Mouse (Mus musculus) limb, embryonic 13.5 days (tissue): ENCODE data around the gene Etv3. TPM values are rescaled to one million over a fixed set of nuclear protein-coding genes. Genes with fewer than 3 reads are reported as not detected.
A peak's percentile ranks its signal among the peaks of the same experiment; 100 is the strongest.

Experiments
- ATAC-seq: fragments of 200-750 bp; cut with Nextera tagmentation; 2 replicates; pipeline ENCODE4 v1.8.0; 2017; ENCODE audit warnings: low read depth, moderate number of reproducible peaks, moderate TSS enrichment; ENCODE audit not compliant: low FRiP score
- H3K27ac ChIP-seq: fragments of 300-500 bp; sonication (generic); 2 replicates; pipeline ENCODE4 v1.5.1; 2015; ENCODE audit warnings: inconsistent platforms, mild to moderate bottlenecking, moderate library complexity
- H3K27me3 ChIP-seq: fragments of 300-500 bp; sonication (generic); 2 replicates; pipeline ENCODE4 v1.6.1; 2015; ENCODE audit warnings: mild to moderate bottlenecking, inconsistent platforms
- H3K36me3 ChIP-seq: fragments of 300-500 bp; sonication (generic); 2 replicates; pipeline ENCODE4 v1.6.1; 2015; ENCODE audit warnings: inconsistent platforms, mild to moderate bottlenecking, moderate library complexity
- H3K4me1 ChIP-seq: fragments of 300-500 bp; sonication (generic); 2 replicates; pipeline ENCODE4 v1.6.1; 2015; ENCODE audit warnings: inconsistent platforms
- H3K4me2 ChIP-seq: fragments of 300-500 bp; sonication (generic); replicated peaks from 2 replicates; pipeline ENCODE4 v1.6.1; 2015; ENCODE audit warnings: inconsistent platforms, mild to moderate bottlenecking, moderate library complexity
- H3K4me3 ChIP-seq: fragments of 300-500 bp; sonication (generic); 2 replicates; pipeline ENCODE4 v1.5.1; 2015; ENCODE audit warnings: moderate library complexity, mild to moderate bottlenecking, inconsistent platforms
- H3K9ac ChIP-seq: fragments of 300-500 bp; sonication (generic); 2 replicates; pipeline ENCODE4 v1.6.1; 2015; ENCODE audit warnings: mild to moderate bottlenecking, inconsistent platforms
- H3K9me3 ChIP-seq: fragments of 300-500 bp; sonication (generic); 2 replicates; pipeline ENCODE4 v1.6.1; 2016; ENCODE audit warnings: inconsistent platforms
- WGBS: fragments of 180-500 bp; shearing (Covaris S2); methylation state at CpG from one replicate; pipeline ENCODE4 v1.1.7; 2015; 5-methylcytosine and 5-hydroxymethylcytosine counted together
- polyA plus RNA-seq: library from polyadenylated mRNA; unstranded; fragments of >200 nt; fragmentation: Nextera tagmentation; extraction: Ambion mirVana; gene quantifications from 2 replicates; pipeline ENCODE4 v1.2.1, GENCODE M21; 2015

The Etv3 gene
- polyA plus RNA-seq, 1 experiment from 2014 or later = 21.1 TPM

DNA sequence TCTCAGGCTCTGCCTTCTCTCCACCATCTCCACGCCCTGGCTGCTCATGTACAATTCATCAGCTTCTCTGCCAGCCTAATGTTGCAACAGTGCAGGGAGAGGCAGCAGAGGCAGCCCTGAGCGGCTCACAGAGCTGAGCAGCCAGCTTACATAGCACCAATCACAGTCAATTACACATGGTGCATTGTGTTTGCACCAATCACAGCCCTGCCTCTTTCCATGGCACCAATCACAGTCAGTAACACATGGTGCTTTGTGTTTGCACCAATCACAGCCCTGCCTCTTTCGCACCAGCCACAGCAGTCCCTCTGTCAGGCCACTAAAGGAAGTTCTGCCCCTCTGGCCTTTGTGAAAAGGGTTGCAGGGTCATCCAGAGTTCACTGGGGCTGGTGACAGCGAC, 40.9 kb downstream of the Etv3 start:
- ATAC-seq = peak; percentile 95
- no peaks in the 10 kb centered on the region for H3K27me3 ChIP-seq
- no peaks in the 10 kb centered on the region for H3K9me3 ChIP-seq
- H3K9ac ChIP-seq = peak overlapping the region; percentile 19; the same call in 1 of the 2 replicates
- 0 out of 2 replicates have a peak overlapping the region, but pooled peaks have one; percentile 58 for H3K27ac ChIP-seq
- 20% methylated on average over 4 of the region's 4 CpGs for WGBS
- peak overlapping the region; percentile 55 for H3K4me2 ChIP-seq
- no peaks in the 10 kb centered on the region for H3K36me3 ChIP-seq
- H3K4me3 ChIP-seq = peak overlapping the region; percentile 17; the same call in 1 of the 2 replicates
- 0 out of 2 replicates have a peak, but pooled peaks cover 5% of the 10 kb centered on the region for H3K4me1 ChIP-seq

DNA sequence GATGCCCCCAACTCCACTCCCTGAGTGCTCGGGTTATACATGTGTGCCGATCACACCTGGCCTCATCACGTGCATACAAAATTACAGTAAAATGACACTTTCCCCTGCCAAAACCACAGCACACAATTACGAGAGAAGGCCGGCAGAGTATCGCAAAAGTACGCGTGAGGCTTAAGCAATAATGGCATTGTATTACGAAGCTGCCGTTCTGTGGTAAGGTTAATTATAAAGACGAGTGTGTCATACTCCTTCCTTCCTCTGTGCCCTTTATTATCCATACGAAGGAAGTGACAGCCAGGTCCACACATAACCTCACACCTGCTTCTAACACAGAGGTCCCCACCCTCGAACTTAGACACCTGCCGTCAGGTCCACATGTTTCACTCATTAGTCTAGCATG, 42.3 kb downstream of the Etv3 start:
- WGBS = 85% methylated on average over 14 of the region's 14 CpGs
- Histone ChIP-seq H3K4me2 (no peak overlapping the region), H3K27ac (no peak overlapping the region), H3K4me3 (no peak overlapping the region), H3K36me3 (no peaks in the 10 kb centered on the region), H3K9ac (no peak overlapping the region), H3K9me3 (no peaks in the 10 kb centered on the region), H3K4me1 (0 out of 2 replicates have a peak, but pooled peaks cover 5% of the 10 kb centered on the region), H3K27me3 (no peaks in the 10 kb centered on the region)
- no peak for ATAC-seq

DNA sequence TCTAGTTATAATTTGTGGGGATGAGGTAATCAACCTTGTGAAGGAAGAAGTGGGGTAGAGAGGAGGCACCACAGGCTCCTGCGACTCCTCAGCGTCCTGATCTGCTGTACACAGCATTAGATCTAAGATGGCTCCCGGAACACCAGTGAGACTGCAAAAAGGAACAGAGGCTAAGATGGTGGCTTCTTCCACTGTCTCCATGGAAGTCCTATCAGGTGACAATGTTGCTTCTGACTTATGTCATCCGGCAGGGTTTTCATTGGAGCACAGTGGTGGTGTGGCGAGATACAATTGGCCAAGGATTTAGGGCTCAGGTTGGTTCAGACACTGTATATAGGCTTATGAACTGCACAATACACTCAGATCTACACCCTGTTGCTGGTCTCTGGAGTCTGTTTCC, 43.5 kb downstream of the Etv3 start:
- Histone ChIP-seq H3K36me3 (no peaks in the 10 kb centered on the region), H3K4me3 (no peak overlapping the region), H3K9ac (no peak overlapping the region), H3K4me1 (0 out of 2 replicates have a peak, but pooled peaks cover 5% of the 10 kb centered on the region), H3K4me2 (no peak overlapping the region), H3K9me3 (no peaks in the 10 kb centered on the region), H3K27ac (no peak overlapping the region), H3K27me3 (no peaks in the 10 kb centered on the region)
- 97% methylated on average over 5 of the region's 5 CpGs for WGBS
- ATAC-seq = no peak

DNA sequence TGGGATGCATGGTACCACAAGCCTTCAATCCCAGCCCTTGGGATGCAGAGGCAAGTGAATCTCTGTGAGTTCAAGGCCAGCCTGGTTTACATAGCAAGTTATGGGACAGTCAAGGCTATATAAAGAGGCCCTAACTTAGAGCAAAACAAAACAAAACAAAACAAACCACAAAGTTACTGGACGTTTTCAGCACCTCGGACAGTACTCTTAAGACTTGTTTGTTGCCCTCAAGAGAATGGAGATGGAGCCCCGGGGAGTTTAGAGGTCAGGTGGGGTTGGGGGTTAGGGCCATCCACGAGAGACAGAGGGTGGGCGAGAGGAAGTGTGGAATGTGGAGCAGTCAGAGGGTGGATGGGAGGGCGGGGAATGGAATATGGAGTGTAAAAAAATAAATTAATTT, 50.6 kb downstream of the Etv3 start:
- ATAC-seq = no peak
- H3K4me1 ChIP-seq = no peaks in the 10 kb centered on the region
- H3K27ac ChIP-seq = no peak overlapping the region
- H3K27me3 ChIP-seq = no peaks in the 10 kb centered on the region
- 25% methylated on average over 6 of the region's 6 CpGs for WGBS
- H3K9me3 ChIP-seq = peaks cover 7% of the 10 kb centered on the region
- H3K4me3 ChIP-seq = no peak overlapping the region
- H3K4me2 ChIP-seq = no peak overlapping the region
- no peak overlapping the region for H3K9ac ChIP-seq
- no peaks in the 10 kb centered on the region for H3K36me3 ChIP-seq

DNA sequence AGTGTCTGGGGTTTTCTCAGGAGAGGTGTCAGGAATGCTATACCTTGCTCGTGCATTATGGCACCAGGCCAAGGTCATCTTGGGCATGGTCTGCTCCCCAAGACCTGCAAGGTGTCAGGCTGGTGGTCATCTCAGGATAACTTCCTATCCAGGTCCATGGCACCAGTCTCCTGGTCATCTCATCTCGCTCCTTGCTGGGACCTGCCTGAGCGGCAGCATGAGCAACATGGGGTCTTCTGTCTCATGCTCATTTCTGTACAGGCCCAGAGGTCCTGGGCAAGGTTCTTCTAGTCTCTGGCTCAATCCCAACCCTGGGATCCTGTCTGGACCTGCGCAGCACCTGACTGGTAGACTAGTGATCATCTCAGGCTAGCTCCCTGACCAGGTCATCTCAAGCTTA, 57.1 kb downstream of the Etv3 start:
- H3K4me3 ChIP-seq = no peak overlapping the region
- H3K9me3 ChIP-seq = peaks cover 7% of the 10 kb centered on the region
- no peak for ATAC-seq
- H3K27me3 ChIP-seq = no peaks in the 10 kb centered on the region
- 86% methylated on average over 4 of the region's 4 CpGs for WGBS
- H3K9ac ChIP-seq = no peak overlapping the region
- no peaks in the 10 kb centered on the region for H3K4me1 ChIP-seq
- no peaks in the 10 kb centered on the region for H3K36me3 ChIP-seq
- H3K27ac ChIP-seq = no peak overlapping the region
- H3K4me2 ChIP-seq = no peak overlapping the region

Other genes with a start within 250 kb of the Etv3 start
- gene Cd5l, start 167.5 kb upstream of the Etv3 start, polyA plus RNA-seq = 0.27 and 0.33 TPM in 2 replicates
- 0.15 and 0.22 TPM in 2 replicates for gene Fcrl1, start 149.0 kb upstream of the Etv3 start, polyA plus RNA-seq
- not detected in 2 replicates for gene Fcrl5, start 89.6 kb upstream of the Etv3 start, polyA plus RNA-seq
- 16.0 and 18.8 TPM in 2 replicates for gene Arhgef11, start 92.2 kb downstream of the Etv3 start, polyA plus RNA-seq
- gene Lrrc71, start 223.2 kb downstream of the Etv3 start, polyA plus RNA-seq = 0.36 and 0.61 TPM in 2 replicates